ENCODE assay signal across 9 mouse cellular contexts in the genomic region with DNA sequence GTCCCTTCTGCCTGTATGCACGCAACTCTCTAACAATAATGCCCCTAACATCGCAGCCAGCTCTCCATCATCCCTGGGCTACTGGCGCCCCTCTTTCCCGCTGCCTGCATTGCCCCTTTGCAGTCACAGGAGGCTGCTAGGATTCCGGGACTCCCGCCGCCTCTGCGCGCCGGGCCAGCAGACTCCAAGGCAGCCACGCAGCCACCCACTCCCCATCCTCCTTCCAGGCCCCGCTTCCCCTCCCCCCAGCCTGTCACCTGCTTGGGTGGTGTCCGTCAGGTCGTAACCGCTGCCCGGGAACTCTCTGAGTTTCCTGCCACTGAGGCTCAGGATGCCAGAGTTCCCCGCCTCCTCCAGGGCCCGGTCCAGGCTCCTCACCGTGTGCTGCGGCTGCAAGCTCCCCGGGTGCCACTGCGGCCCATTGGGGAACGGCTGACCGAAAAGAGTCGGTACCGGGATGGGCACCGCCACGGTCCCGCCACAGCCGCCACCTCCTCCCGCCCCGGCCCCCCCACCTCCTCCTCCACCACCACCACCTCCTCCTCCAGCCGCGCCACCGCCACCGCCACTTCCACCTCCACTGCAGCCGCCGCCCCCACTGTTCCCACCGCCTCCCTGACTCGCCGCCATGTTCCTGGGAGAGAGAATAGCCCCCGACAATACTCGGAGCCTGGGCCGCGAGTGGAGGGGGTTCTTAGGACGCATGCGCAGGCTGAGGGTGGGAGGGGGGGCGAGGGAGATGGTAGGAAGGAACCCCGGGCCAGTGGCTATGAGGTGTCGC. TPM values are rescaled to one million over a fixed set of nuclear protein-coding genes. Genes with fewer than 3 reads are reported as not detected.
DNase-seq lines count a peak whose midpoint lies in the region; ATAC-seq and TF ChIP-seq lines count a peak whose summit lies in the region.
"Had no signal": no experiment of that assay in that cellular context is flagged by ENCODE, and none has a peak within 500 bp of the region (broad histone marks: within the 10 kb centered on the region; RNA-seq: fewer than 3 reads in every experiment).

Lrch2 (minus strand) TSS at position 661 of the 781 bp plus-strand sequence.

- WGBS in limb, embryonic 11.5 days, result 13% methylated on average over 37 of the region's 50 CpGs
- 19% methylated on average over 37 of the region's 50 CpGs for WGBS in midbrain, postnatal 0 days

- TF ChIP-seq POLR2A in testis, adult 2 months (IDR thresholded peaks at IDR 0.05; ENCODE audit: control insufficient read depth, low read depth, low read length), result no peak

- no peaks in the 10 kb centered on the region for H3K27me3 ChIP-seq in limb, embryonic 11.5 days (ENCODE audit: control insufficient read depth, insufficient read depth, low read length)
- H3K27me3 ChIP-seq in midbrain, postnatal 0 days (ENCODE audit: insufficient read depth, low read length), result no peaks in the 10 kb centered on the region
- H3K27me3 ChIP-seq in testis, adult 2 months (ENCODE audit: control insufficient read depth, insufficient read depth, low read length), result no peaks in the 10 kb centered on the region

- H3K9ac ChIP-seq in limb, embryonic 11.5 days (ENCODE audit: low read length), result peak within 1 kb of the TSS; percentile 71
- H3K9ac ChIP-seq in midbrain, postnatal 0 days (replicated peaks; ENCODE audit: low read length, poor library complexity, severe bottlenecking), result peak within 1 kb of the TSS; percentile 74

- peak within 1 kb of the TSS; percentile 56; the same call in 1 of the 2 replicates for H3K27ac ChIP-seq in limb, embryonic 11.5 days (replicated peaks; ENCODE audit: low read depth, low read length)
- H3K27ac ChIP-seq in midbrain, postnatal 0 days (ENCODE audit: low read depth, low read length), result peak within 1 kb of the TSS; percentile 84
- H3K27ac ChIP-seq in testis, adult 2 months (ENCODE audit: control insufficient read depth, insufficient read depth, low read depth, low read length), result 0 out of 2 replicates have a peak within 1 kb of the TSS, but pooled peaks have one; percentile 42

- no peaks in the 10 kb centered on the region for H3K36me3 ChIP-seq in limb, embryonic 11.5 days (ENCODE audit: control insufficient read depth, insufficient read depth, low read length)
- H3K36me3 ChIP-seq in midbrain, postnatal 0 days (ENCODE audit: insufficient read depth, low read length), result no peaks in the 10 kb centered on the region
- H3K36me3 ChIP-seq in testis, adult 2 months (ENCODE audit: control insufficient read depth, insufficient read depth, low read length), result no peaks in the 10 kb centered on the region

- H3K9me3 ChIP-seq in limb, embryonic 11.5 days (ENCODE audit: control insufficient read depth, low read length), result no peaks in the 10 kb centered on the region
- no peaks in the 10 kb centered on the region for H3K9me3 ChIP-seq in midbrain, postnatal 0 days (ENCODE audit: low read length)

- peak within 1 kb of the TSS; percentile 39 for H3K4me2 ChIP-seq in limb, embryonic 11.5 days (ENCODE audit: low read depth, severe bottlenecking)
- H3K4me2 ChIP-seq in midbrain, postnatal 0 days (ENCODE audit: low read depth, low read length, poor library complexity, severe bottlenecking), result peak within 1 kb of the TSS; percentile 46

- ATAC-seq in limb, embryonic 11.5 days (ENCODE audit: insufficient number of reproducible peaks, low FRiP score, low TSS enrichment, low read depth), result peak; percentile 95
- peak; percentile 93 for ATAC-seq in midbrain, postnatal 0 days (ENCODE audit: low FRiP score)

- peak within 1 kb of the TSS; percentile 48 for H3K4me3 ChIP-seq in limb, embryonic 11.5 days (ENCODE audit: low read depth, low read length)
- peak within 1 kb of the TSS; percentile 53 for H3K4me3 ChIP-seq in midbrain, postnatal 0 days (ENCODE audit: low read depth, low read length)
- peak within 1 kb of the TSS; percentile 79 for H3K4me3 ChIP-seq in testis, adult 2 months (ENCODE audit: control insufficient read depth, low read depth, low read length)
- H3K4me3 ChIP-seq: erythroblast, embryonic 14.5 days had no signal

- DNase-seq in adrenal gland, adult 8-10 months, result peak; percentile 26
- DNase-seq in cerebellum, postnatal 36 days, result peak; percentile 41 to 54
- peak; percentile 21 for DNase-seq in gastrocnemius, postnatal 10 days
- DNase-seq in hindlimb bud, embryonic 11.5 days (ENCODE audit: extremely low spot score, low read depth, low spot score), result peak; percentile 10
- DNase-seq in limb, embryonic 11.5 days (ENCODE audit: low spot score), result peak; percentile 75
- peak; percentile 70 for DNase-seq in midbrain, postnatal 0 days (ENCODE audit: low spot score)
- DNase-seq in spleen, postnatal 4 days (ENCODE audit: low spot score in 2 of 2), result no peak

- no peaks in the 10 kb centered on the region for H3K4me1 ChIP-seq in limb, embryonic 11.5 days (ENCODE audit: control insufficient read depth, insufficient read depth, low read length)
- no peaks in the 10 kb centered on the region for H3K4me1 ChIP-seq in midbrain, postnatal 0 days (ENCODE audit: insufficient read depth, low read length)
- no peaks in the 10 kb centered on the region for H3K4me1 ChIP-seq in testis, adult 2 months (ENCODE audit: control insufficient read depth, insufficient read depth, low read length)

- no peak for TF ChIP-seq CTCF in midbrain, postnatal 0 days (IDR thresholded peaks at IDR 0.05)
- no peak for TF ChIP-seq CTCF in testis, adult 2 months (IDR thresholded peaks at IDR 0.05; ENCODE audit: control insufficient read depth, insufficient read depth, insufficient replicate concordance, low read depth, low read length)

RNA-seq across cellular contexts. Expression of gene Lrch2, which starts in this region (rescaled TPM):
- total RNA-seq in adrenal gland, adult 8-10 months (2022), result 10 to 100 TPM; 22.2 to 25.9 (median 23.5) TPM
- total RNA-seq in gastrocnemius, postnatal 10 days (2021), result 1 to 10 TPM; 4.3 to 4.6 TPM
- polyA plus RNA-seq in limb, embryonic 11.5 days (2014; fragmentation: Nextera tagmentation; extraction: Ambion mirVana), result 9.7 and 9.8 TPM in 2 replicates
- 21.4 and 35.6 TPM in 2 replicates for total RNA-seq in midbrain, postnatal 0 days (2014; rRNA removed)
- polyA plus RNA-seq in midbrain, postnatal 0 days (2015; fragmentation: Nextera tagmentation; extraction: Ambion mirVana), result 6.3 and 8.3 TPM in 2 replicates
- 0.48 and 0.54 TPM in 2 replicates for polyA plus RNA-seq in testis, adult 2 months (2012; rRNA removed)
- polyA plus RNA-seq: erythroblast, embryonic 14.5 days had no signal

Comparison
In these comparisons a context has a peak if more than half of its experiments do, and no peak if none do; other contexts are left out.
1. DNase-seq: peak in adrenal gland, adult 8-10 months (single experiment), cerebellum, postnatal 36 days (2 of 2), gastrocnemius, postnatal 10 days (single experiment), hindlimb bud, embryonic 11.5 days (single experiment), limb, embryonic 11.5 days (single experiment) and midbrain, postnatal 0 days (single experiment); none in spleen, postnatal 4 days (0 of 2).
2. Peak in every context shown above with its lines, with median percentiles within 50 percentile points of each other: H3K27ac ChIP-seq and H3K4me3 ChIP-seq.